Mouse (Mus musculus): ENCODE results near the gene Mrpl12.
A peak's percentile ranks its signal among the peaks of the same experiment; 100 is the strongest.

Gene Mrpl12

DNA sequence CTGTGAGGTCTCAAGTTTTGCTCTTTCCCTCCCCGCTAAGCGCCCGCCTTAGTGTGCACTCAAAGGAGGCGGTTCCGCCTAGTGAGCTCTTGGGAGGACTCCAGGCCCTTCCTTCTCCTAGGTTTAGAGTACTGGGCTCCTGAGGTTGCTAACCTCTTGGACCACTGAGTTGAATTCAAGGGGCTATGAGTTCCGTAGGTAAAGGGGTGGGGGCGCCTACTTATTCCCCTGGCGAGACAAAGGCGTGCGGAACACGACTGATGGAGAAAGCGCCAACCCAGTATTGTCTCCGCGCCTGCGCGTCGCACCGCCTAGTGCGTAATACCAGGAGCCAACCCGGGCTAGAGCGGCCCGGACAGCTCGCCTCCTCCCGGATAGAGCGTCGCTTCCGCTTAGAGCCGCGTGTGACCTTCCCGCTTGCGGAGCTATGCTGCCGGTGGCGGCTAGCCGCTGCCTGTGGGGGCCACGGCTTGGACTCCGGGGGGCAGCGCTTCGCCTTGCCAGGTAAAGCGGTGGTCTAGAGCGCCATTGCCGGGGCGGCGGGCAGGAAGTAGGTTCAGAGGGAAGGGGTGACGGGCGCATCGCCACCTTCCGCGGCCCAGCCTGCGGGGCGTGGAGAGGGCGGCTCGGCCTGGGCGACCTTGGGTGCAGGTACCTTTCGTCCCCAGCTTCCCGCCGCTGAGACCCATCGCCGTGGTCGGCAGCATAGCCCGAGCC is at the start of gene Mrpl12:
Gene Mrpl12 (plus strand): TSS at position 349 of the 717 bp plus-strand sequence.
- peak; percentile 87 for DNase-seq

DNA sequence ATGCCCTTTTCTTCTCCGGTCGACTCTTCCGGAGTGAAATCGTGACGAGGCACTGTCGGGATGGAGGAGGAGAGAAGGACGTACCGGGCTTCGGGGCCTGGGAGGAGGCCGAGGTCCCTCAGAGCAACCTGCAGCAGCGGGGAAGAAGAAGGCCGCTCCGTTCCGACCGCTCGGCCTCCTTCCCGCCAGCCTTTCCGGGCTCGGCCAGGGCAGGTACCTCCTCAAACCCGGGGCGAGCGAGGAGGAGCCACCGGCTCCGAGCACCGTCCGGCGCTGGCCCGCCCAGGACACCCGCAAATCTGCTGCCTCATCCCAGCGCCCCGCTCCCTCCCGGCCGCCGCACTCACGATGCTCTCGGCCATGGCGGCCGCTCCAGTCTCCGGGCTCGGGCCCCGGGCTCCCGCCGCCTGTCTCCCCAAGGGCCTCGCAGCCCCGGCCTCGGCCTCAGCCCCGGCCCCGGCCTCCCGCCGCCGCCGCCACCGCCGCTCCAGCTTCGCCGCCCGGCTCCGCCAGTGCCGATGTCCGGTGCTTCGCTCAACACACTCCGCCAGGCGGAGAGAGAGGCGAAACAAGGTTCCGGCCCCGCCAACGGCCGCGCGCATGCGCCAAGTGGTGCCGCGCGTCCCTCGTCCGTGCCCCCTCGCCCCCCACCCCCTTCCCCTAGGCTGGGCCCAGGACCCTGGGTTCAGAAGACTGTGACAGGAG is 47.1 kb upstream of the Mrpl12 start, which contains the start of gene Nploc4:
Gene Nploc4 (minus strand): TSS at position 557 of the 705 bp plus-strand sequence.
- peak; percentile 92 for DNase-seq

DNA sequence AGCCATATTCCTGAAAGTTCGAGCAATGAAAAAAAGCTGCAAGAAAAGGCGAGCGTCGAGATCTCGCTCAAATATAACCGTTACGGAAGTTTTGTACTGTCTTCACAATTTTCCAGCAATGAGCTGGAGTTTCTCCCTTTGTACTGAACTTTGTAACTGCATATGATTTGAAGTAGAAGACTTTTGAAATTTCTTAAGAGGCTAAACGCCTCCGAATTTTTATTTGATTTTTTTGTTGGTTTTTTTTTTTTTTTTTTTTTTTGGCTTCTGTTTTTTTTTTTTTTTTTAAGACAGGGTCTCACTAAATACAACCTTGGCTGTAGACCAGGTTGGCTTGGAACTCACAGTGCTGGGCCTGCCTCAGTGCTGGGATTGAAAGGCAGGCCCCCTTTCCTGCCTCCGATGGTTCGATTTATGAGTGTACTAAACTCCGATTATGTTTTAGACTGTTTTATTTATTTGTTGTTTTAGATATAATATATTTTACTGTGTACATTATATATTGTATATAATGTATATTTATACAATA is 46.5 kb upstream of the Mrpl12 start:
- DNase-seq: no peak

DNA sequence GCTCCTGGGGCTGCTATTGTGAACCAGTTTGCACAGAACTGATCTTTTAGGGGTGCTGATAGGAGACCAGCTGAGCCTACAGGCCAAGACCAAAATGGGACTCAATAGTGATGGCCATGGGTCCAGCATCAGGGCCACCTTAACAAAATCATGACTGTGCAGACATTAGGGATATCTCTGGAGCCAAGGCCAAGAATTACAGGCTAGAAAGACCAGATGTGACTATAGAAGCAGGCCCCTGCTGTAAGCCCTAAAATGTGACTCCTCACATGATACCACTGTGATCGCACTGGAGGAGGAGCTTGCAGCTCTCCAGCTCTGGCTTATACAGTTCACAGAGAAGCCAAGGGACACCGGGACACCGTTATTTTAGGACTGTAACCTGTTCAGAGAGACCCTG is 42.1 kb upstream of the Mrpl12 start, which contains the start of gene Tspan10:
Gene Tspan10 (plus strand): TSS at position 301 of the 400 bp plus-strand sequence.
- no peak for DNase-seq

- no peak for DNase-seq
Measured at GRCm38 (mm10) chr11:120442765-120443280, 41.6 kb upstream of the Mrpl12 start.

GRCm38 (mm10) chr11:120444106-120444505 is 40.3 kb upstream of the Mrpl12 start:
- no peak for DNase-seq

GRCm38 (mm10) chr11:120445475-120445874 is 38.9 kb upstream of the Mrpl12 start:
- no peak for DNase-seq

DNA sequence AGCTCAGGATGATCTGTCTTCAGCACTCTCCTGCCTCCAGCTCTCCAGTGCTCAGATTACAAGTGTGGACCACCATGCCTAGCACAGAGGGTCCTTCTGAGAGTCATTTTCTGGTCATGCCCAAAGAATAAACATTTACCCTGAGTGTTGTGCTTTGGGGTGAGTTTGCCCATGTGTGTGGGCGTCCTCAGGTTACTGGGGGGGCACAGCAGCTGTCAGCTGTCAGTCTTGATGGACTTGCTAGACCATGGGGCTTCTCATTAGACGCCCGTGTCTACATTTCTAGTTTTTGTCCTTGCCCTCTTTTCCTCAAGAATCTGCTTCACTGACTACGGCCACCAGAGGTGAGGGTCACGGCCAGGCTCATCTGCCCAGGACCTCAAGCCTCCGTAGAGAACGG is 37.2 kb upstream of the Mrpl12 start:
- no peak for DNase-seq

GRCm38 (mm10) chr11:120452246-120452645 is 32.2 kb upstream of the Mrpl12 start:
- no peak for DNase-seq

GRCm38 (mm10) chr11:120453306-120453705 is 31.1 kb upstream of the Mrpl12 start, which contains the start of gene Pde6g:
TSS of gene Pde6g (minus strand) at chr11:120453500.
- no peak for DNase-seq

- DNase-seq: no peak
Measured at GRCm38 (mm10) chr11:120454965-120455364, 29.4 kb upstream of the Mrpl12 start.

DNA sequence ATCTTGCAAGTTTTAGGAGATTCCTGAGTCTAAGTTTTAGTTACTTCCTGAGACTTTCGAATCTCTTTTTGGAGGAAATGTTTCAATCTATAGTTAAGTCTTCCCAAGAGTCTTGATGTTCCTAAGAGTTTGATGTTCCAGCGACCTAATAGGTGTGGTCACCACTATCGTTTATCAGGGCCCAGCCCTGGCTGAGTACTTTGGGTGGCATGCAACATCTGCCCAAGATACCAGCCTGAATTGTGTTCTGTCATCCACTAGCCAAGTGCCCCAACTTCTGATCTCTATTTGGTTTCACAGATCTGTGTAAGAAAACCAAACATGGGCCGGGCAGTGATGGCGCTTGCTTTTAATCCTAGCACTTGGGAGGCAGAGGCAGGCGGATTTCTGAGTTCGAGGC is 29.0 kb upstream of the Mrpl12 start:
- no peak for DNase-seq

DNA sequence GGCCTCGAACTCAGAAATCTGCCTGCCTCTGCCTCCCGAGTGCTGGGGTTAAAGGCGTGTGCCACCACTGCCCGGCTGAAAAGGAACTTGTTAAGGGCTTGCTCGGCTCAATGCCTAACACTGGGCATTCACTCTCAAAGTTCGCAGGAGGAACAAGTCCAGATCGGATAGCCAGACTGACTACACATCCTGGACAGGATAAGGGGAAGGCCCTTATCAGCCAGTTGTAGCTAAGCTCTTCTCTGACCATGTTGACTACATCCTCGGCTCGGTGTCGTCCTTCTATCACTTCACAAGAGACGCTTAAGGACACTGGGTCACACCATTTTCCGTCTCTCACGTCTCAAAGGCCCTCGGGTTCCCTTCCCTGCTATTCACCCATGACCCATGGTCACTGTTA is 27.0 kb upstream of the Mrpl12 start:
- DNase-seq: no peak

DNA sequence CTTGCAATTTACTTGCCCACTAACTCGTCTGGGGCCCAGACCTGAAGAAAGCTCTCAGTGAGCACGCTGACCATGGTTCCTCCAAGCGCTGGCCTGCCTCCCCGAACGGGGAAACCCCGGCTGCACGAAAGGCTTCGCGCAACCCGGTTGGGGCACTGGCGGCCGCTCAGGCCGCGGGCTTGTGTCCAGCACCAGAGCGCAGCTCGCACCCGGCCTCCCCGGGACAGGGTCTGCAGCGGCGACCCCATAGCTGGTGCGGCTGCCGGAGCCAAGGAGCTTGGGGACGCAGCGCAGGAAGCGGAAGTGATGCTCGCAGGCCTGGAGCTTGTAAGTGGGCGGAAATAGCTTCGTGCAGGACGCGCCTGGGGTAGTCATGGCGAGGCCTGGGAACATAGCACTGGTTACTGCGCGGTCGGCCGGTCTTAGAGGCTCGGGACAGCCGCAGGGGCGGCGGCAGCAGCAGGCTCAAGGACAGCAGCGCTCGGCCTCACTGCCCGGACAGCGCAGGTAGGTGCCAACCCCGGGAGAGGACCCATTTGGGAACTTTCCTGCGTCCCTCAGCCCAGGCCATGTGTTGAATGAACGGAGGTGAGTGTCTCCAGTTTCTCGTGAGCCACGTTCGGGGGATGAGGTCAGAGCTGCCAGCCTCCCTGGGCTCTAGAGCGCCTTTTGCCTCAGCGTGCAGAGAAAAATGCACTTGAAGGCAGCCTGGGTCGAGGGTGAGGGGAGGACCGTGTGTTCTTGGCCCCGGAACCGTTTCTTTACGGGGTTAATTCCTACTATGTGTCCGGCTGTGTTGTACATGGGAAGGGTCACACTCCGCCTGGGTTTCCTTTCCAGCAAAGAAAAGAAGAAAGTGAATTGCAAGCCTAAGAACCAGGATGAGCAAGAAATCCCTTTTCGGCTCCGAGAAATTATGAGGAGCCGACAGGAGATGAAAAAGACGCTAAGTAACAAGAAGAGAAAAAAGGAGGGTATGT is 26.4 kb upstream of the Mrpl12 start, which contains the start of the genes Oxld1 and Ccdc137:
Gene Oxld1 (minus strand): TSS at position 297 of the 980 bp plus-strand sequence.
Gene Ccdc137 (plus strand): TSS at position 344 of the 980 bp plus-strand sequence.
- DNase-seq: peak; percentile 73

GRCm38 (mm10) chr11:120458847-120459597 is 25.4 kb upstream of the Mrpl12 start:
- DNase-seq: no peak

GRCm38 (mm10) chr11:120463536-120463935 is 20.9 kb upstream of the Mrpl12 start:
- DNase-seq: no peak

DNA sequence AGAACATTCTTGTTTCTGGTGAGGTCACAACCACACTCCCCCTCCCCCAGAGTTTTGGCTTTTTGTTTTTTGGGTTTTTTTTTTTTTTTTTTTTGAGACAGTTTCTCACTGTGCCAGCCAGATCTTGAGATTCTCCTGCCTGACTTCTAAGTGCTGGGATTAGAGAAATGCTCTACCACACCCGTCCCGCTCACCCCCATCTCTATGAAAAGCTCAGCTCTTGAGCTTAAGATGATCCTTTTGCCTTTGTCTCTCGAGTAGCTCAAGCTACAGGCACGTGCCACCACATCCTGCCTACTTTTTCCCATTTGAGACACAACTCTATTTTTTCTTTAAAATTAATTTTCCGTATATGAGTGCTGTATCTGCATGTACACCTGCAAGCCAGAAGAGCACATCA is 20.0 kb upstream of the Mrpl12 start:
- no peak for DNase-seq

DNA sequence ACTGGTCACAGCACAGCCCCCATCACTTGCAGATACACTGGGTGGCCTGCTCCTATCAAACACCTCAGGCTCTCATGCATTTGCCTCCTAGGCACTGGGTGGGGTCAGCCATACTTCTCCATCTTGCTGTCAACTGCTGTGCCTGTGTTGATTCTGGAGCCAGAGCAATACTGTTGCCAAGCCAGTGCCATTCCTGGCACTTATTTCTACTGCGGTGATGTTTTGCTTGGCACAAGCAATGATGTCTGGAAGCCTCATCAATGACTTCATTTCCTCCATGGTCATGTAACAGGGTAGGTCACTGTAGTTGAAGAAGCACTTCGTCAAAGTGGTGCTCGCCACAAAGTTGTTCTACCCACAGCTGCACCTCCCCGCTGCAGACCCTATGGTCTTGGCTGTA is 18.9 kb upstream of the Mrpl12 start:
- DNase-seq: no peak

DNA sequence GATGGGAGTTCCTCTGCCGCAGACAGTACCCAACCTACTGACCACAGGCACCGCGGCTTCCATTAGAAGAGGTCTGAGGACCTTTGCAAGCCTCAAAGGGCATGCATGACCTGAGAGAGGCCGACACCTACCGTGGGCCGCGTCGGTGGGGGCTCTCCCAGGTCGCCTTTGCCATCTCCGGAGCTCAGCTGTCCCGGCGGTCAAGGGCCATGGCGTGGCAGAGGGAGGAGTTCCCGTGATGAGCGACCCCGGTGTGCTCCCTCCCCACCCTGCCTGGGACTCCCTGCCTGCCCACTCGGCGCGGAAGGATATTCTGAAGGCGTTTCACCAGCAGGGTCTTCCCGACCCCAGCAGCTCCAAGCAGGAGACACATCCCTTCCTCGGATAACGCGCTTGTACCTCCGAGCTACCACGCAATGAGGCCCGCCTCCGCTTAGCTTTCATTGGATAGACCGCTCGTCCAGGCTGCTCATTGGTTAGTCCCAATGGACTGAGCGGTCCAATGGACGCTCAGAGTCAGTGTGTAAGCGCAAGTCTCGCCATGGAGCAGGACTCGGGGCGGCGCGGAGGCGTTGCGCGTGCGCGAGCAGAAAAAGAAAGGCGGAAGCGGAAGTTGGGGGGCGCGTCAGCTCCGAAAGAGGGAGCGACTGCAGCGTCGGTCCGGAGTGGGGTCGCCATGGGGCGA is 17.2 kb upstream of the Mrpl12 start, which contains the start of gene Arl16:
Gene Arl16 (minus strand): TSS at position 557 of the 685 bp plus-strand sequence.
- peak; percentile 95 for DNase-seq

DNA sequence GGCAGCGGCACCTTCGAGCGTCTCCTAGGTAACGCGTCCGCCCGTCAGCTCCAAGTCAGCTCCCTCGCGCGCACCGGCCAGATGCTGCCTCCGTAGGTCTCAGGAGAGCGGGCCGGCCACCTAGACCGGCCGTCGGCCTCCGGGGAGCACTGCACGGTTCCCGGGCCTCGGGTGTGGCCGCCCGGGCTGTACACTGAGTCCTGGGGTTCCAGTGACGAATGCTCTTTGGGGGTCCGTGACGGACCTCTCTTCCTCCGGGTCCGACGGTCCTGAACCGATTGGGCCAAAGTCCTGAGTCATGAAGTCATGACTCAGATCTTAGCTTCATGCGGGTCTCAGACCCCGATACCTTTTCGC is 16.7 kb upstream of the Mrpl12 start:
- DNase-seq: no peak

- DNase-seq: no peak
Measured at GRCm38 (mm10) chr11:120472052-120472451, 12.4 kb upstream of the Mrpl12 start.
